In genomic region chr4:99445755-99446128, GRCm38 (mm10) we compare ENCODE assay signal across 9 mouse cellular contexts.
DNase-seq lines count a peak whose midpoint lies in the region; ATAC-seq and TF ChIP-seq lines count a peak whose summit lies in the region.
"Had no signal": no experiment of that assay in that cellular context is flagged by ENCODE, and none has a peak within 500 bp of the region (broad histone marks: within the 10 kb centered on the region; RNA-seq: fewer than 3 reads in every experiment).

No protein-coding gene starts in this region.

- no peak overlapping the region for H3K4me3 ChIP-seq in heart, postnatal 0 days (ENCODE audit: low read depth, low read length)
- H3K4me3 ChIP-seq in embryonic facial prominence, embryonic 12.5 days = peak overlapping the region; percentile 19; the same call in 1 of the 2 replicates
- H3K4me3 ChIP-seq in hindbrain, embryonic 15.5 days = peak overlapping the region; percentile 34
- H3K4me3 ChIP-seq in midbrain, embryonic 16.5 days (ENCODE audit: low read depth, low read length) = peak overlapping the region; percentile 34

- DNase-seq in heart, postnatal 0 days (ENCODE audit: low spot score) = no peak
- no peak for DNase-seq in heart, adult 8-10 months (ENCODE audit: low spot score)
- no peak for DNase-seq in gastrocnemius, postnatal 10 days
- no peak for DNase-seq in gastrocnemius, postnatal 4 days (ENCODE audit: low spot score in 2 of 2)
- DNase-seq in urinary bladder, postnatal 14 days (ENCODE audit: low spot score) = no peak
- DNase-seq: adrenal gland, adult 8-10 months had no signal

- ATAC-seq in heart, postnatal 0 days (ENCODE audit: insufficient read depth, low read depth) = no peak
- no peak for ATAC-seq in embryonic facial prominence, embryonic 12.5 days (ENCODE audit: insufficient number of reproducible peaks, insufficient read depth, low FRiP score, low TSS enrichment)
- peak; percentile 57 for ATAC-seq in hindbrain, embryonic 15.5 days (ENCODE audit: low FRiP score, low read depth)
- peak; percentile 72; the same call in 1 of the 2 replicates for ATAC-seq in midbrain, embryonic 16.5 days

- H3K4me2 ChIP-seq in heart, postnatal 0 days (ENCODE audit: low read depth, low read length) = peak overlapping the region; percentile 48; the same call in 1 of the 2 replicates
- H3K4me2 ChIP-seq in embryonic facial prominence, embryonic 12.5 days (replicated peaks) = peak overlapping the region; percentile 47
- H3K4me2 ChIP-seq in hindbrain, embryonic 15.5 days = peak overlapping the region; percentile 62
- H3K4me2 ChIP-seq in midbrain, embryonic 16.5 days (ENCODE audit: low read length) = peak overlapping the region; percentile 57

- no peaks in the 10 kb centered on the region for H3K27me3 ChIP-seq in heart, postnatal 0 days (ENCODE audit: control insufficient read depth, insufficient read depth, low read length)
- 0 out of 2 replicates have a peak, but pooled peaks cover 10% of the 10 kb centered on the region for H3K27me3 ChIP-seq in embryonic facial prominence, embryonic 12.5 days
- H3K27me3 ChIP-seq in hindbrain, embryonic 15.5 days = no peaks in the 10 kb centered on the region
- H3K27me3 ChIP-seq in midbrain, embryonic 16.5 days (ENCODE audit: control insufficient read depth, insufficient read depth, low read depth, low read length) = no peaks in the 10 kb centered on the region

- no peaks in the 10 kb centered on the region for H3K4me1 ChIP-seq in heart, postnatal 0 days (ENCODE audit: control insufficient read depth, insufficient read depth)
- H3K4me1 ChIP-seq in embryonic facial prominence, embryonic 12.5 days = no peaks in the 10 kb centered on the region
- 0 out of 2 replicates have a peak, but pooled peaks cover 6% of the 10 kb centered on the region for H3K4me1 ChIP-seq in hindbrain, embryonic 15.5 days (replicated peaks)
- no peaks in the 10 kb centered on the region; the same call in 1 of the 2 replicates for H3K4me1 ChIP-seq in midbrain, embryonic 16.5 days (ENCODE audit: control insufficient read depth, insufficient read depth, low read length)

- WGBS in heart, postnatal 0 days = 62% methylated on average over 9 of the region's 9 CpGs
- 64% methylated on average over 9 of the region's 9 CpGs for WGBS in embryonic facial prominence, embryonic 12.5 days
- WGBS in hindbrain, embryonic 15.5 days = 57% methylated on average over 9 of the region's 9 CpGs
- 60% methylated on average over 9 of the region's 9 CpGs for WGBS in midbrain, embryonic 16.5 days

- no peaks in the 10 kb centered on the region for H3K9me3 ChIP-seq in heart, postnatal 0 days (replicated peaks; ENCODE audit: control insufficient read depth, low read length)
- no peaks in the 10 kb centered on the region for H3K9me3 ChIP-seq in embryonic facial prominence, embryonic 12.5 days
- no peaks in the 10 kb centered on the region for H3K9me3 ChIP-seq in hindbrain, embryonic 15.5 days
- H3K9me3 ChIP-seq in midbrain, embryonic 16.5 days (replicated peaks; ENCODE audit: control insufficient read depth, low read length, poor library complexity, severe bottlenecking) = no peaks in the 10 kb centered on the region

- H3K27ac ChIP-seq in heart, postnatal 0 days (ENCODE audit: low read depth) = no peak overlapping the region
- no peak overlapping the region for H3K27ac ChIP-seq in embryonic facial prominence, embryonic 12.5 days
- H3K27ac ChIP-seq in hindbrain, embryonic 15.5 days (replicated peaks) = no peak overlapping the region
- no peak overlapping the region for H3K27ac ChIP-seq in midbrain, embryonic 16.5 days (ENCODE audit: low read length)

- TF ChIP-seq CTCF in heart, postnatal 0 days (IDR thresholded peaks at IDR 0.05; ENCODE audit: low read depth) = no peak

- no peak overlapping the region for H3K9ac ChIP-seq in heart, postnatal 0 days (replicated peaks; ENCODE audit: low read depth, low read length)
- H3K9ac ChIP-seq in embryonic facial prominence, embryonic 12.5 days = no peak overlapping the region
- H3K9ac ChIP-seq in hindbrain, embryonic 15.5 days = no peak overlapping the region
- H3K9ac ChIP-seq in midbrain, embryonic 16.5 days (ENCODE audit: low read depth, low read length) = no peak overlapping the region; the same call in 1 of the 2 replicates

- TF ChIP-seq EP300 in heart, postnatal 0 days (IDR thresholded peaks at IDR 0.05; ENCODE audit: low read depth) = no peak

- no peaks in the 10 kb centered on the region for H3K36me3 ChIP-seq in heart, postnatal 0 days (replicated peaks; ENCODE audit: control insufficient read depth, insufficient read depth, low read length)
- no peaks in the 10 kb centered on the region for H3K36me3 ChIP-seq in embryonic facial prominence, embryonic 12.5 days
- no peaks in the 10 kb centered on the region for H3K36me3 ChIP-seq in hindbrain, embryonic 15.5 days
- H3K36me3 ChIP-seq in midbrain, embryonic 16.5 days (ENCODE audit: control insufficient read depth, insufficient read depth, low read length) = no peaks in the 10 kb centered on the region

Comparison
In these comparisons a context has a peak if more than half of its experiments do, and no peak if none do; other contexts are left out.
1. ATAC-seq: peak in hindbrain, embryonic 15.5 days (single experiment) and midbrain, embryonic 16.5 days (single experiment); none in heart, postnatal 0 days (single experiment) and embryonic facial prominence, embryonic 12.5 days (single experiment).
2. Peak in every context shown above with its lines, with median percentiles within 50 percentile points of each other: H3K4me2 ChIP-seq.